Mouse (Mus musculus): ENCODE measurements around the gene Ccdc141.

DNA sequence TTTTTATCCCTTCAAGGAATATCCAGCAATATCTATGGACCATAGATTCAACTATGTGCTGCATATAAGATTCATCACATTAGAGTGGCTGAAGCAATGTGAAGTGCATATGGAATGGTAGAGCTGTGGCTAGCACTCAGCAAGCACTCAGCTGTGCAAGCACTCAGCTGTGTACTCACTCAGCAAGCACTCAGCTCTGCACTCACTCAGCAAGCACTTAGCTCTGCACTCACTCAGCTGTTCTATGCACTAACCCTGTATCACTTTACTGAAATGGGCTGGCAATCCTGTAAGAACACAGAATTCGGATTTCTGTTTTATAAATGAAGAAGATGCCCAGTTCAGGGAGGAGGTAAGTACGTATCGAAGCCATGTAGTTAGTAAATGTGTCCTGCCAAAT is 89.8 kb downstream of the Ccdc141 start:
- TF ChIP-seq CTCF (IDR thresholded peaks at IDR 0.05; ENCODE audit: low read depth): no peak
- no peak for TF ChIP-seq EP300 (IDR thresholded peaks at IDR 0.05; ENCODE audit: low read depth)
